Mouse (Mus musculus): ENCODE data around the gene Tspan32.

The Tspan32 gene

GRCm38 (mm10) chr7:143053961-143054611 lies 49.2 kb downstream of the Tspan32 start:
- in situ Hi-C loops (cut with MboI, MseI), result no loop called here

GRCm38 (mm10) chr7:143054612-143054965 lies 49.7 kb downstream of the Tspan32 start:
- in situ Hi-C loops (cut with MboI, MseI), result no loop called here

GRCm38 (mm10) chr7:143055001-143055400 lies 50.2 kb downstream of the Tspan32 start:
- in situ Hi-C loops (cut with MboI, MseI), result no loop called here

- in situ Hi-C loops (cut with MboI, MseI), result no loop called here
Measured at GRCm38 (mm10) chr7:143055499-143056186, 50.8 kb downstream of the Tspan32 start.

- in situ Hi-C loops (cut with MboI, MseI), result no loop called here
Measured at GRCm38 (mm10) chr7:143057023-143057422, 52.2 kb downstream of the Tspan32 start.

- in situ Hi-C loops (cut with MboI, MseI), result no loop called here
Measured at GRCm38 (mm10) chr7:143057667-143058220, 52.9 kb downstream of the Tspan32 start.

GRCm38 (mm10) chr7:143058221-143058697 lies 53.4 kb downstream of the Tspan32 start:
- in situ Hi-C loops (cut with MboI, MseI), result no loop called here

GRCm38 (mm10) chr7:143059202-143059870 lies 54.5 kb downstream of the Tspan32 start:
- in situ Hi-C loops (cut with MboI, MseI), result no loop called here

- in situ Hi-C loops (cut with MboI, MseI), result no loop called here
Measured at GRCm38 (mm10) chr7:143062704-143063103, 57.9 kb downstream of the Tspan32 start.

- in situ Hi-C loops (cut with MboI, MseI), result no loop called here
Measured at GRCm38 (mm10) chr7:143064226-143064625, 59.4 kb downstream of the Tspan32 start.

- in situ Hi-C loops (cut with MboI, MseI), result no loop called here
Measured at GRCm38 (mm10) chr7:143065692-143066091, 60.8 kb downstream of the Tspan32 start.

- in situ Hi-C loops (cut with MboI, MseI), result no loop called here
Measured at GRCm38 (mm10) chr7:143067469-143067868, 62.6 kb downstream of the Tspan32 start.

- in situ Hi-C loops (cut with MboI, MseI), result no loop called here
Measured at GRCm38 (mm10) chr7:143067897-143068296, 63.1 kb downstream of the Tspan32 start.

GRCm38 (mm10) chr7:143068316-143068881 lies 63.6 kb downstream of the Tspan32 start:
- in situ Hi-C loops (cut with MboI, MseI), result no loop called here

- in situ Hi-C loops (cut with MboI, MseI), result no loop called here
Measured at GRCm38 (mm10) chr7:143068882-143069591, 64.2 kb downstream of the Tspan32 start, which contains the start of gene Tssc4. Gene Tssc4, plus strand, starts transcription at chr7:143069249.
